Mouse (Mus musculus): Measurements from ENCODE around the gene Ccdc8. TPM values are rescaled to one million over a fixed set of nuclear protein-coding genes. Genes with fewer than 3 reads are reported as not detected.

Gene Ccdc8
- 1 to 10 TPM; 1.8 to 2.2 TPM for total RNA-seq (2021)
- long read RNA-seq, experiment 1, full-length matches to known transcripts, result 2 of 2 reads
- long read RNA-seq, experiment 1, partial matches to known transcripts, result 0 of 2 reads
- long read RNA-seq, experiment 1, other reads (novel, unspliced or antisense), result 0 of 2 reads
- long read RNA-seq, experiment 2, full-length matches to known transcripts, result 2 of 2 reads
- long read RNA-seq, experiment 2, partial matches to known transcripts, result 0 of 2 reads
- long read RNA-seq, experiment 2, other reads (novel, unspliced or antisense), result 0 of 2 reads

GRCm38 (mm10) chr7:16992451-16992807 is at the start of gene Ccdc8:
Ccdc8 (plus strand) TSS chr7:16992708.
- Histone ChIP-seq H3K27ac (no peak within 1 kb of the TSS), H3K4me3 (peak within 1 kb of the TSS; percentile 38; the same call in 1 of the 2 replicates)
- TF ChIP-seq CTCF (conservative IDR thresholded peaks at IDR 0.05), result no peak

GRCm38 (mm10) chr7:16942861-16943260 is 49.6 kb upstream of the Ccdc8 start:
- no peak for DNase-seq (ENCODE audit: low spot score in 2 of 2)
- H3K27ac ChIP-seq, result peak overlapping the region; percentile 78
- H3K4me3 ChIP-seq, result no peak overlapping the region
- TF ChIP-seq CTCF (conservative IDR thresholded peaks at IDR 0.05), result no peak

More at GRCm38 (mm10) chr7:16992451-16992807, at the start of gene Ccdc8:
- DNase-seq (ENCODE audit: low spot score in 2 of 2), result no peak

GRCm38 (mm10) chr7:16944061-16944807 is 48.3 kb upstream of the Ccdc8 start, which contains the start of gene Pnmal2:
Pnmal2 (plus strand) TSS chr7:16944682.
- no peak for TF ChIP-seq CTCF (conservative IDR thresholded peaks at IDR 0.05)
- peak within 1 kb of the TSS; percentile 98 for H3K27ac ChIP-seq
- H3K4me3 ChIP-seq, result peak within 1 kb of the TSS; percentile 87
- DNase-seq (ENCODE audit: low spot score in 2 of 2), result peak; percentile 90 to 92

GRCm38 (mm10) chr7:16944808-16945315 is 47.6 kb upstream of the Ccdc8 start:
- Histone ChIP-seq H3K4me3 (peak overlapping the region; percentile 87), H3K27ac (peak overlapping the region; percentile 98)
- no peak for DNase-seq (ENCODE audit: low spot score in 2 of 2)
- TF ChIP-seq CTCF (conservative IDR thresholded peaks at IDR 0.05), result no peak

- DNase-seq (ENCODE audit: low spot score in 2 of 2), result peak in 1 of 2 experiments; percentile 43
- H3K27ac ChIP-seq, result peak overlapping the region; percentile 98
Observed at GRCm38 (mm10) chr7:16945419-16945818, 47.1 kb upstream of the Ccdc8 start.

GRCm38 (mm10) chr7:16946441-16947348 is 45.8 kb upstream of the Ccdc8 start:
- H3K27ac ChIP-seq, result peak overlapping the region; percentile 98
- peak in 1 of 2 experiments; percentile 31 for DNase-seq (ENCODE audit: low spot score in 2 of 2)
- H3K4me3 ChIP-seq, result peak overlapping the region; percentile 87
- peak; percentile 51 for TF ChIP-seq CTCF (conservative IDR thresholded peaks at IDR 0.05)

More at GRCm38 (mm10) chr7:16945419-16945818, 47.1 kb upstream of the Ccdc8 start:
- peak overlapping the region; percentile 87 for H3K4me3 ChIP-seq
- TF ChIP-seq CTCF (conservative IDR thresholded peaks at IDR 0.05), result no peak

GRCm38 (mm10) chr7:16947349-16947895 is 45.1 kb upstream of the Ccdc8 start:
- DNase-seq (ENCODE audit: low spot score in 2 of 2), result no peak
- no peak for TF ChIP-seq CTCF (conservative IDR thresholded peaks at IDR 0.05)
- peak overlapping the region; percentile 87 for H3K4me3 ChIP-seq
- H3K27ac ChIP-seq, result peak overlapping the region; percentile 98

GRCm38 (mm10) chr7:16947959-16948361 is 44.5 kb upstream of the Ccdc8 start:
- Histone ChIP-seq H3K27ac (peak overlapping the region; percentile 98), H3K4me3 (peak overlapping the region; percentile 87)
- no peak for TF ChIP-seq CTCF (conservative IDR thresholded peaks at IDR 0.05)
- DNase-seq (ENCODE audit: low spot score in 2 of 2), result no peak

- Histone ChIP-seq H3K4me3 (peak overlapping the region; percentile 87; the same call in 1 of the 2 replicates), H3K27ac (peak overlapping the region; percentile 98)
- DNase-seq (ENCODE audit: low spot score in 2 of 2), result no peak
- TF ChIP-seq CTCF (conservative IDR thresholded peaks at IDR 0.05), result peak; percentile 51
Observed at GRCm38 (mm10) chr7:16948923-16949458, 43.5 kb upstream of the Ccdc8 start.

- peak overlapping the region; percentile 98 for H3K27ac ChIP-seq
- peak; percentile 94 for TF ChIP-seq CTCF (conservative IDR thresholded peaks at IDR 0.05)
- DNase-seq (ENCODE audit: low spot score in 2 of 2), result peak; percentile 84 to 86
- peak overlapping the region; percentile 41; the same call in 1 of the 2 replicates for H3K4me3 ChIP-seq
Observed at GRCm38 (mm10) chr7:16949908-16950841, 42.3 kb upstream of the Ccdc8 start.

All from layer of hippocampus, adult 2 months (tissue).